Mouse (Mus musculus) C2C12 (cell line): Measurements from ENCODE around the gene Tenm4. TPM values are rescaled to one million over a fixed set of nuclear protein-coding genes. Genes with fewer than 3 reads are reported as not detected.

ENCODE experiments used
- H3K27me3 ChIP-seq: one replicate; pipeline ENCODE4 v1.6.1; 2011; ENCODE audit not compliant: control insufficient read depth, insufficient read depth, insufficient read length
- H3K36me3 ChIP-seq: one replicate; pipeline ENCODE4 v1.6.1; 2011; ENCODE audit not compliant: control insufficient read depth, insufficient read depth
- H3K4me3 ChIP-seq: one replicate; pipeline ENCODE4 v1.5.1; 2011; ENCODE audit warnings: mild to moderate bottlenecking, control low read depth; ENCODE audit not compliant: poor library complexity, insufficient read depth, severe bottlenecking
- H3K79me2 ChIP-seq: one replicate; pipeline ENCODE4 v1.6.1; 2011; ENCODE audit not compliant: control insufficient read depth, insufficient read depth
- H3K79me3 ChIP-seq: one replicate; pipeline ENCODE4 v1.6.1; 2011; ENCODE audit warnings: low read depth, control low read depth
- H3ac ChIP-seq: one replicate; pipeline ENCODE3; 2011; ENCODE audit warnings: low read depth; ENCODE audit not compliant: control insufficient read depth, insufficient read length
- CEBPB ChIP-seq: IDR thresholded peaks from one replicate; pipeline ENCODE4 v1.6.1; 2011; ENCODE audit warnings: low read depth, mild to moderate bottlenecking, control low read depth, moderate library complexity
- CTCF ChIP-seq: IDR thresholded peaks from one replicate; pipeline ENCODE4 v1.5.1; 2011; ENCODE audit not compliant: control insufficient read depth, insufficient read depth, insufficient read length
- FOSL1 ChIP-seq: IDR thresholded peaks from one replicate; pipeline ENCODE4 v1.8.0; 2011; ENCODE audit warnings: mild to moderate bottlenecking, low read length; ENCODE audit not compliant: poor library complexity, insufficient read depth, severe bottlenecking
- MAX ChIP-seq: IDR thresholded peaks from one replicate; pipeline ENCODE4 v1.6.1; 2011; ENCODE audit warnings: mild to moderate bottlenecking, control low read depth
- MYOD1 ChIP-seq: IDR thresholded peaks from one replicate; pipeline ENCODE4 v1.6.1; 2011; ENCODE audit warnings: low read depth; ENCODE audit not compliant: control insufficient read depth, insufficient read length
- MYOG ChIP-seq: IDR thresholded peaks from one replicate; pipeline ENCODE4 v1.6.1; 2011; ENCODE audit not compliant: control insufficient read depth, insufficient read length; ENCODE audit errors: extremely low read depth
- USF1 ChIP-seq: IDR thresholded peaks from one replicate; pipeline ENCODE4 v1.6.1; 2011; ENCODE audit warnings: low read depth, mild to moderate bottlenecking, control low read depth, moderate library complexity
- polyA plus RNA-seq: library from polyadenylated mRNA; unstranded; fragments of >200 nt; fragmentation: generic; extraction: Trizol; gene quantifications from one replicate; pipeline ENCODE4 v1.2.1, GENCODE M21; 2012; ENCODE audit warnings: missing spikeins

Gene Tenm4
- polyA plus RNA-seq, 1 experiment: 0.71 TPM

DNA sequence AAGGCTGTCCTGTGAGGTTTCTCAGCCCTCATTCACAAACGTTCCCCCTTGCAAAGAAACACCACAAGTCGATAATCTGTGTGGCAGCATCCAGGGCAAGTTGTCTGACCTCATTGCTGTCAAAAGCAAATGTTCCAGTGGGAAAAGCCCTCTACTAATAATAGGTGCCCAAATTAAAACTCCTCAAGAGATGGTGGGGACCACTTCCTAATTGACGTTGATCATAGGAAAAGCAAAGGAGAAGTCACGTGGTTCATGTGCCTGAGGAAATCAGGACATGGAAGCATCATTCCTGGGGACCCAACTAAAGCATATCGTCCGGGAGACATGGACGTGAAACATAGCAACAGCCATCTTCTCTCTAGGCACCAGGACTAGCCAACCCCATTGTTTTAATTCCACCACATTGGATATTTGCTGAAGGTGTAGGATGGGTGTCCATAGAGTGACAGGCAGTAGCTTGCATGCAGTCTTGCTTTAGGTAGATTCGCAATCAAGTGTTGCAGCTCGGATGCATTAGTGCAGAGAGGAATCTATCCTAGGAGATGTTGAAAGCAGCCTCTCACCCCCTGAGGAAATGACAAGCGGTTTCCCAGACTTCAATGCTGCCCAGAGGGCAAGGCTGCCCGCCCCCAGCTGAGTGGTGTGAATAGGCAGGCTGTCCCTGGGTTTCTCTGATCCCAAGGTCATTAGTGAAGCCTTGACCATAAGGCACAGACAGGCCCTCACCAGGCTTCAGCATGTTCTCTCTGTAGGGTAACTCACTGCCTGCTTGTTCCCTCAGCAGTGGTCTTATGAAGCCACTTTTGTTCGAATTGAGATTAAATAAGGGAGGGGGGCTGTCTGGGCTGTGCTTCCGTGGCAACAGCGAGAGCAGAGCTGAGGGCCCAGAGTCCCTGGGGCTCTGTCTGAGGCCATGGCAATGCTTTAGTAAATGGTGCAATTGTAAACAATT, 547.4 kb downstream of the Tenm4 start:
- Histone ChIP-seq H3K79me2 (no peaks in the 10 kb centered on the region), H3ac (no peak overlapping the region), H3K27me3 (no peaks in the 10 kb centered on the region), H3K36me3 (no peaks in the 10 kb centered on the region), H3K79me3 (no peaks in the 10 kb centered on the region), H3K4me3 (no peak overlapping the region)
- no peak for TF ChIP-seq MYOG

DNA sequence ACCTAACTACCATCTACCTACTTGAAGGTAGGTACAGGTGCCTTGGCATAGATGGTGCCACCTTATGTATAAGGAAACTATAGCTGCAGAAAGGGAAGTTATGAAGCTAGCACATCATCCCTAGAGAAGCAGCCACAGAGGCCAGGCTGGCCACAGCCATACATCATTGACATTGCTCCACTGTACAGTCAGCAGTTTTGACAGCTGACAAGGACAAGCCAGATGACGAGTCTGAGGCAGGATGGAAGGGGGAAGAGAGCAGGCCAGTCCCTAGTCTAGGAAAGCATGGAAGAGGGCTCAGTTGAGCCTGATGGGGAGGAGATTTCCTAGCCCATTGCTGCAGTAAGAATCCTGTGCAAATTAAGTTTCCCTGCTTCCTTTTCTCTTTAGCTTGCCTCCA, 548.9 kb downstream of the Tenm4 start:
- TF ChIP-seq CEBPB: no peak
- Histone ChIP-seq H3K79me2 (no peaks in the 10 kb centered on the region), H3ac (no peak overlapping the region), H3K36me3 (no peaks in the 10 kb centered on the region), H3K27me3 (no peaks in the 10 kb centered on the region), H3K79me3 (no peaks in the 10 kb centered on the region), H3K4me3 (no peak overlapping the region)

DNA sequence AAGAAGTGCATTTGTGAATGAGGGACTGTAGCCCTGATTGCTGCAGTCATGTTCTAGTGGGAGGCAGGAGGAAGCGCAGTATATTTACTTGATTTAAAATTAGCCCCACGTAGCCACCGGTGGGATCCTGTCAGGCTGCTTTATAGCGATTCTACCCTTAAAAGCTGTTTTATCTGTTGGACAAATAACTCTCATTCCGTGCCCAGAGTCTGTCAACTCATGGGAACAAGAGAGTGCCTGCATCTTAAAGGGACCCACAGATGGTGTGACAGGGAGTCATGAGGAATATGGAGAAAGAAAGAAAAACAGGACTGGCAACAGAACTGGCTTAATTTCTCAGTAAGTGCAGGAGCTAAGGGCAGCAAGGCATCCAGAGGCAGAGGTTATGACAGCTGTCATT, 549.4 kb downstream of the Tenm4 start:
- no peaks in the 10 kb centered on the region for H3K27me3 ChIP-seq
- no peaks in the 10 kb centered on the region for H3K79me3 ChIP-seq
- H3K4me3 ChIP-seq: no peak overlapping the region
- H3K79me2 ChIP-seq: no peaks in the 10 kb centered on the region
- H3K36me3 ChIP-seq: no peaks in the 10 kb centered on the region
- H3ac ChIP-seq: no peak overlapping the region
- no peak for TF ChIP-seq MYOD1
- TF ChIP-seq MYOG: no peak
- no peak for TF ChIP-seq CTCF
- TF ChIP-seq FOSL1: no peak
- TF ChIP-seq MAX: no peak
- TF ChIP-seq CEBPB: no peak
- no peak for TF ChIP-seq USF1

DNA sequence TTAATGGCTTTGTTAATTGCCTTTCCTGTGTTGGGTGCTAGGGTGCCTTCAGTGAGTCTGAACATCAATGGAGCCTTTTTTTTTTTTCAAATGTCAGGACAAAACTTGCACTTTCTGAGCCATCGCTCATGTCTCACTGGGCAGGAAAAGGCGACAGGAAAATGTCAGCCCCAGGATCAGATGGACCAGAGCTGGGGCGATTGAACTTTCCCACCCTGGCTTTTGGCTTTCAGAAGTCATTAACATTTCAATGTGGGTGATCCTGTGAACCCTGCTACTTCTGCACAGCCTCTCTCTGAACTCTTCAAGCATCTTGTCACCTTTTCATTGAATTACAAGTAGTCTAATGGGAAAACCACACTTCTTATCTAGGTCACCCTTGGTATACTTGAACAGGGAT, 551.8 kb downstream of the Tenm4 start:
- Histone ChIP-seq H3K36me3 (no peaks in the 10 kb centered on the region), H3K79me3 (no peaks in the 10 kb centered on the region), H3K79me2 (no peaks in the 10 kb centered on the region), H3K27me3 (no peaks in the 10 kb centered on the region), H3K4me3 (no peak overlapping the region), H3ac (no peak overlapping the region)
- TF ChIP-seq CEBPB (no peak), MAX (no peak), USF1 (no peak)

DNA sequence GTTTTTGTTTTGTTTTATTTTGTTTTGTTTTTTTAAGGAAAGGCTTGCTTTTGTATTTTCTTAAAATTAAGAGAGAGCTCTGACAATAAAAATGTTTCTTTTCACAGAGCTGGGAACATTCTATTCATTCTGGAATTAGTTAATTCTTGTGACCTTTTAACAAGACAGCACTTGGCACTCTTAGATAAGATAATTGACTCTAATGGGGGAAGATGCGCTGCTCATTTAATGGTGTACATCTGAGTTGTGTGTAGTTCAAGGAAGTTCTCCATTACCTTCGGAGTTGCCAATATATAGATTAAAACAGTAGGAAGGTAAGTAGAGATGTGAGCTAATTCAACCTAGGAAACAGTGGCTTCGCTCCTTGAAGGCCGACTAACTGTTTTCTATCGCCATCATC, 554.6 kb downstream of the Tenm4 start:
- H3K4me3 ChIP-seq: no peak overlapping the region
- no peak for TF ChIP-seq USF1
- TF ChIP-seq MYOG: no peak
- TF ChIP-seq FOSL1: no peak
- TF ChIP-seq MYOD1: no peak
- no peak for TF ChIP-seq MAX
- TF ChIP-seq CEBPB: no peak
- TF ChIP-seq CTCF: no peak
- no peaks in the 10 kb centered on the region for H3K36me3 ChIP-seq
- H3K27me3 ChIP-seq: no peaks in the 10 kb centered on the region
- H3K79me2 ChIP-seq: no peaks in the 10 kb centered on the region
- H3ac ChIP-seq: no peak overlapping the region
- H3K79me3 ChIP-seq: no peaks in the 10 kb centered on the region

DNA sequence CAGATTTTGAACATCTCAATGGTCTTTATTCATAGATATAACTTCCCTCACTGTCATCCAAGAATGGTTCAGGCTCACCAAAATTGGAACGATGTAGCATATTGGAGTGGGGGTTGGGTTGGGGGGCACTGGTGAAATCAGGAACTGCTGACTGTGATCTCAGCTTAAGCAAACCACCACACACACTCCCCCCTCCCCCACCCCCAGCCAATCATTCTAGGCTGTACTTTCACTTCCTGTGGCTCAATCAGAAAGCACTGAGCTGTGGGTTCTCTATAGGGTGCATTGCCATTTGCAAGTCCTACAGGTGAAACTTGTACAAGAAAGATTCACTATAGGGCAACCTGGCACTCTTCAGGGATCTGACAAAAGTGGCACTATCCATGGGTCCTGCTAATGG, 559.3 kb downstream of the Tenm4 start:
- Histone ChIP-seq H3K4me3 (no peak overlapping the region), H3K79me2 (no peaks in the 10 kb centered on the region), H3ac (no peak overlapping the region), H3K27me3 (no peaks in the 10 kb centered on the region), H3K36me3 (no peaks in the 10 kb centered on the region), H3K79me3 (no peaks in the 10 kb centered on the region)
- TF ChIP-seq CTCF (no peak), FOSL1 (no peak), MYOD1 (no peak), MYOG (no peak), MAX (no peak)
